8 mouse cellular contexts compared by ENCODE assay signal in genomic region chr9:45146267-45146597, GRCm38 (mm10). TPM values are rescaled to one million over a fixed set of nuclear protein-coding genes. Genes with fewer than 3 reads are reported as not detected.
DNase-seq lines count a peak whose midpoint lies in the region; ATAC-seq and TF ChIP-seq lines count a peak whose summit lies in the region.

No protein-coding gene starts in this region.

- no peak for TF ChIP-seq POLR2A in ES-Bruce4 (IDR thresholded peaks at IDR 0.05; ENCODE audit: insufficient read depth, low read length)

- no peaks in the 10 kb centered on the region for H3K9me3 ChIP-seq in ES-Bruce4 (replicated peaks; ENCODE audit: control insufficient read depth, insufficient read depth, low read length, poor library complexity, severe bottlenecking)
- no peaks in the 10 kb centered on the region for H3K9me3 ChIP-seq in forebrain, embryonic 10.5 days
- H3K9me3 ChIP-seq in lung, embryonic 16.5 days (ENCODE audit: control insufficient read depth, low read length), result no peaks in the 10 kb centered on the region

- H3K4me2 ChIP-seq in lung, embryonic 16.5 days (ENCODE audit: low read depth, low read length), result peak overlapping the region; percentile 62

- no peak for TF ChIP-seq CTCF in ES-Bruce4 (IDR thresholded peaks at IDR 0.05; ENCODE audit: low read depth, low read length)
- peak; percentile 98 for TF ChIP-seq CTCF in layer of hippocampus, adult 2 months (conservative IDR thresholded peaks at IDR 0.05)

- H3K27ac ChIP-seq in ES-Bruce4 (ENCODE audit: insufficient read depth, low read length), result no peak overlapping the region
- no peak overlapping the region for H3K27ac ChIP-seq in forebrain, embryonic 10.5 days
- peak overlapping the region; percentile 71; the same call in 1 of the 2 replicates for H3K27ac ChIP-seq in layer of hippocampus, adult 2 months
- no peak overlapping the region for H3K27ac ChIP-seq in lung, embryonic 16.5 days (ENCODE audit: low read length)

- H3K4me1 ChIP-seq in ES-Bruce4 (ENCODE audit: control insufficient read depth, insufficient read depth, low read length), result no peaks in the 10 kb centered on the region
- peaks cover 18% of the 10 kb centered on the region for H3K4me1 ChIP-seq in forebrain, embryonic 10.5 days
- no peaks in the 10 kb centered on the region; the same call in 1 of the 2 replicates for H3K4me1 ChIP-seq in lung, embryonic 16.5 days (replicated peaks; ENCODE audit: control insufficient read depth, insufficient read depth, low read length)

- WGBS in forebrain, embryonic 10.5 days, result 1% methylated on average over 5 of the region's 5 CpGs
- 2% methylated on average over 5 of the region's 5 CpGs for WGBS in lung, embryonic 16.5 days

- H3K36me3 ChIP-seq in ES-Bruce4 (ENCODE audit: control insufficient read depth, insufficient read depth, low read length, poor library complexity, severe bottlenecking), result no peaks in the 10 kb centered on the region
- no peaks in the 10 kb centered on the region for H3K36me3 ChIP-seq in forebrain, embryonic 10.5 days (replicated peaks)
- H3K36me3 ChIP-seq in lung, embryonic 16.5 days (ENCODE audit: control insufficient read depth, insufficient read depth, low read length), result no peaks in the 10 kb centered on the region

- peak; percentile 37 for DNase-seq in brain, embryonic 18.5 days (ENCODE audit: low read depth, low spot score)
- DNase-seq in forebrain, embryonic 10.5 days (ENCODE audit: extremely low spot score, low spot score), result peak; percentile 54
- DNase-seq in layer of hippocampus, adult 2 months (ENCODE audit: low spot score in 2 of 2), result peak; percentile 63 to 87
- peak; percentile 49 for DNase-seq in ovary, postnatal 36 days (ENCODE audit: low spot score)
- peak; percentile 81 to 90 for DNase-seq in thymus, postnatal 10 days (ENCODE audit: low spot score in 2 of 2)

- ATAC-seq in hematopoietic stem cell, adult 5-6 weeks (replicated peaks in 1 of 2; ENCODE audit: insufficient read depth in 1 of 2, low FRiP score in 2 of 2, low TSS enrichment in 1 of 2, low read depth in 1 of 2, poor library complexity in 2 of 2, severe bottlenecking in 2 of 2), result peak; percentile 44 to 53; a peak in 3 of 4 replicates
- 0 out of 2 replicates have a peak, but pooled peaks have one; percentile 2 for ATAC-seq in lung, embryonic 16.5 days (ENCODE audit: low read depth)

- H3K27me3 ChIP-seq in ES-Bruce4 (ENCODE audit: control insufficient read depth, insufficient read depth, low read length, poor library complexity, severe bottlenecking), result no peaks in the 10 kb centered on the region
- H3K27me3 ChIP-seq in forebrain, embryonic 10.5 days (ENCODE audit: poor library complexity, severe bottlenecking), result peaks cover 87% of the 10 kb centered on the region
- H3K27me3 ChIP-seq in lung, embryonic 16.5 days (ENCODE audit: control insufficient read depth, insufficient read depth, low read depth, low read length), result peaks cover 42% of the 10 kb centered on the region

- TF ChIP-seq EP300 in ES-Bruce4 (IDR thresholded peaks at IDR 0.05; ENCODE audit: insufficient read depth, low read depth, low read length), result no peak

- no peak overlapping the region for H3K9ac ChIP-seq in ES-Bruce4 (ENCODE audit: low read depth, poor library complexity, severe bottlenecking)
- H3K9ac ChIP-seq in lung, embryonic 16.5 days (ENCODE audit: low read length), result no peak overlapping the region; the same call in 1 of the 2 replicates

- H3K4me3 ChIP-seq in ES-Bruce4 (ENCODE audit: low read depth, low read length), result peak overlapping the region; percentile 48
- H3K4me3 ChIP-seq in forebrain, embryonic 10.5 days, result peak overlapping the region; percentile 53
- peak overlapping the region; percentile 58 for H3K4me3 ChIP-seq in layer of hippocampus, adult 2 months
- H3K4me3 ChIP-seq in lung, embryonic 16.5 days (ENCODE audit: low read length), result peak overlapping the region; percentile 34

RNA-seq across cellular contexts. Expression of gene Scn4b, which starts 8.0 kb away (rescaled TPM):
- polyA plus RNA-seq in ES-Bruce4 (2011; ENCODE audit: insufficient read depth, insufficient read length, low read depth, missing spikeins), result 0.35 and 0.40 TPM in 2 replicates
- polyA plus RNA-seq in forebrain, embryonic 10.5 days (2016; fragmentation: Nextera tagmentation; extraction: Ambion mirVana), result 0.25 and 0.41 TPM in 2 replicates
- total RNA-seq in hematopoietic stem cell, adult 5-6 weeks (2017), result 0.25 TPM in 1 of 2 replicates, not detected in the other
- 10 to 100 TPM; 10.9 to 12.1 TPM for total RNA-seq in layer of hippocampus, adult 2 months (2021)
- 0.89 and 1.2 TPM in 2 replicates for polyA plus RNA-seq in lung, embryonic 16.5 days (2015; fragmentation: Nextera tagmentation; extraction: Ambion mirVana)

RNA-seq across cellular contexts. Expression of gene Scn2b, which starts 28.6 kb away (rescaled TPM):
- polyA plus RNA-seq in ES-Bruce4 (2011; ENCODE audit: insufficient read depth, insufficient read length, low read depth, missing spikeins), result 0.60 and 0.88 TPM in 2 replicates
- 3.6 and 4.5 TPM in 2 replicates for polyA plus RNA-seq in forebrain, embryonic 10.5 days (2016; fragmentation: Nextera tagmentation; extraction: Ambion mirVana)
- total RNA-seq in hematopoietic stem cell, adult 5-6 weeks (2017), result 0.44 TPM in 1 of 2 replicates, not detected in the other
- total RNA-seq in layer of hippocampus, adult 2 months (2021), result 100 to 1,000 TPM; 245 to 254 TPM
- 2.7 and 3.0 TPM in 2 replicates for polyA plus RNA-seq in lung, embryonic 16.5 days (2015; fragmentation: Nextera tagmentation; extraction: Ambion mirVana)

RNA-seq across cellular contexts. Expression of gene BC049352, which starts 35.6 kb away (rescaled TPM):
- not detected in 2 replicates for polyA plus RNA-seq in ES-Bruce4 (2011; ENCODE audit: insufficient read depth, insufficient read length, low read depth, missing spikeins)
- polyA plus RNA-seq in forebrain, embryonic 10.5 days (2016; fragmentation: Nextera tagmentation; extraction: Ambion mirVana), result not detected in 2 replicates
- total RNA-seq in hematopoietic stem cell, adult 5-6 weeks (2017), result 1.3 and 3.6 TPM in 2 replicates
- under 1 TPM; 0.44 to 0.72 TPM for total RNA-seq in layer of hippocampus, adult 2 months (2021)
- 0.13 and 0.14 TPM in 2 replicates for polyA plus RNA-seq in lung, embryonic 16.5 days (2015; fragmentation: Nextera tagmentation; extraction: Ambion mirVana)

RNA-seq across cellular contexts. Expression of gene Tmprss4, which starts 57.7 kb away (rescaled TPM):
- polyA plus RNA-seq in ES-Bruce4 (2011; ENCODE audit: insufficient read depth, insufficient read length, low read depth, missing spikeins), result 0.52 TPM in 1 of 2 replicates, not detected in the other
- polyA plus RNA-seq in forebrain, embryonic 10.5 days (2016; fragmentation: Nextera tagmentation; extraction: Ambion mirVana), result 0.19 TPM in 1 of 2 replicates, not detected in the other
- total RNA-seq in hematopoietic stem cell, adult 5-6 weeks (2017), result 0.31 TPM in 1 of 2 replicates, not detected in the other
- not detected for total RNA-seq in layer of hippocampus, adult 2 months (2021)
- polyA plus RNA-seq in lung, embryonic 16.5 days (2015; fragmentation: Nextera tagmentation; extraction: Ambion mirVana), result 2.5 and 2.8 TPM in 2 replicates
